Mouse (Mus musculus) kidney, embryonic 15.5 days (tissue): Measurements from ENCODE around the gene Mrps5. TPM values are rescaled to one million over a fixed set of nuclear protein-coding genes. Genes with fewer than 3 reads are reported as not detected.
"Not testable (repeated sequence)": the region's sequence is repeated elsewhere in the genome, so short reads cannot be mapped to it uniquely, and the experiment has no call there.

ENCODE experiments used
- ATAC-seq: fragments of 200-750 bp; cut with Nextera tagmentation; replicated peaks from 2 replicates; pipeline ENCODE4 v1.8.0; 2017; ENCODE audit warnings: moderate TSS enrichment; ENCODE audit not compliant: low FRiP score
- H3K27ac ChIP-seq: fragments of 300-500 bp; sonication (generic); 2 replicates; pipeline ENCODE4 v1.5.1; 2015; ENCODE audit warnings: mild to moderate bottlenecking, inconsistent platforms
- H3K27me3 ChIP-seq: fragments of 300-500 bp; sonication (generic); 2 replicates; pipeline ENCODE4 v1.6.1; 2015; ENCODE audit warnings: inconsistent platforms
- H3K36me3 ChIP-seq: fragments of 300-500 bp; sonication (generic); 2 replicates; pipeline ENCODE4 v1.6.1; 2015; ENCODE audit warnings: inconsistent platforms
- H3K4me1 ChIP-seq: fragments of 300-500 bp; sonication (generic); 2 replicates; pipeline ENCODE4 v1.6.1; 2015; ENCODE audit warnings: inconsistent platforms
- H3K4me2 ChIP-seq: fragments of 300-500 bp; sonication (generic); 2 replicates; pipeline ENCODE4 v1.6.1; 2015; ENCODE audit warnings: moderate library complexity, mild to moderate bottlenecking, inconsistent platforms
- H3K4me3 ChIP-seq: fragments of 300-500 bp; sonication (generic); replicated peaks from 2 replicates; pipeline ENCODE4 v1.5.1; 2015; ENCODE audit warnings: mild to moderate bottlenecking, inconsistent platforms
- H3K9ac ChIP-seq: fragments of 300-500 bp; sonication (generic); 2 replicates; pipeline ENCODE4 v1.6.1; 2015; ENCODE audit warnings: mild to moderate bottlenecking, inconsistent platforms
- H3K9me3 ChIP-seq: fragments of 300-500 bp; sonication (generic); replicated peaks from 2 replicates; pipeline ENCODE4 v1.6.1; 2016; ENCODE audit warnings: inconsistent platforms
- WGBS: fragments of 180-500 bp; shearing (Covaris S2); methylation state at CpG from one replicate; pipeline ENCODE4 v1.1.7; 2015; ENCODE audit warnings: mixed read lengths; 5-methylcytosine and 5-hydroxymethylcytosine counted together
- polyA plus RNA-seq: library from polyadenylated mRNA; unstranded; fragments of >200 nt; fragmentation: Nextera tagmentation; extraction: Ambion mirVana; gene quantifications from 2 replicates; pipeline ENCODE4 v1.2.1, GENCODE M21; 2015

Gene Mrps5
- polyA plus RNA-seq, 1 experiment from 2014 or later, result 150 TPM

DNA sequence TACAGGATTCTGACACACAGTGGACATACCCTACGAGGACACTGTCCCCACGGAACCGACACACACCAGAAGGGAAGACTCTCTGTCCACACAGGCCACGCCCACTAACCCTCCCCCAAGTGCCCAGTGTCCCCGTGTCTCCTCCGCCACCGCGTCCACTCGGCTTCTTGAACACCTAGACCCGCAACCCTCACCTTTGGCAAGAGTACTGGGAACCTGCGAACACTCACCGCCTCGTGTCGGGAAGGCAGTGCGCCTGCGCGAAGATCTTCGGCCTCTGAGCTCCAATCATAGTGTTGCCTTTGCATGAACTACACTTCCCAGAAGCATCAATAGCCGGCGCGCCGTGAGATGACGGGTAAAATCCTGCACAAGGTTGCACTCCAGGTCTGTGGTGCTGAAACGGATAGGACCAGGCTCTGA, 2.6 kb upstream of the Mrps5 start:
- Histone ChIP-seq H3K9me3 (no peaks in the 10 kb centered on the region), H3K4me2 (peak overlapping the region; percentile 84), H3K27me3 (no peaks in the 10 kb centered on the region), H3K4me3 (peak overlapping the region; percentile 69), H3K27ac (no peak overlapping the region), H3K36me3 (peaks cover 3% of the 10 kb centered on the region; the same call in 1 of the 2 replicates), H3K9ac (peak overlapping the region; percentile 71), H3K4me1 (peaks cover 33% of the 10 kb centered on the region)
- peak; percentile 84 for ATAC-seq
- under 1% methylated on average over 24 of the region's 24 CpGs for WGBS

DNA sequence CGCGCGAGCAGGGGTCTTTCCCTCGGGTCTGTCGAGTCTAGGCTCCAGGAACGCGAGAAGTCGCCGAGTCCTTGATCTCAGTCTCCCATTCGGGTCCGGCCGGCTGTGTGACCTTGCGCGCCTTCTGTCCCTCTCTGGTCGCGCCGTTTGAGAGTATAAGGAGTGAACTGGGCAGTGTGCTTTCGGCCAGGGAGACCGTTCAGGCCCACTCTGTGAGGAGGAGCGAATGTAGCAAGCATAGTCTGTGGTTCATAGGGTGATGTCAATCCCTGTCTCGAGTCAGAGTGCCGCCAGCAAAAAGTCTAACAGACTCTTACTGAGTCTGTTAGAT, 457 bp downstream of the Mrps5 start:
- WGBS, result under 1% methylated on average over 22 of the region's 22 CpGs
- Histone ChIP-seq H3K4me2 (peak overlapping the region; percentile 75), H3K27me3 (no peaks in the 10 kb centered on the region), H3K36me3 (peaks cover 16% of the 10 kb centered on the region), H3K4me1 (peaks cover 40% of the 10 kb centered on the region), H3K9me3 (no peaks in the 10 kb centered on the region), H3K27ac (peak overlapping the region; percentile 91), H3K4me3 (peak overlapping the region; percentile 89), H3K9ac (peak overlapping the region; percentile 64)
- ATAC-seq, result peak; percentile 50; the same call in 1 of the 2 replicates

DNA sequence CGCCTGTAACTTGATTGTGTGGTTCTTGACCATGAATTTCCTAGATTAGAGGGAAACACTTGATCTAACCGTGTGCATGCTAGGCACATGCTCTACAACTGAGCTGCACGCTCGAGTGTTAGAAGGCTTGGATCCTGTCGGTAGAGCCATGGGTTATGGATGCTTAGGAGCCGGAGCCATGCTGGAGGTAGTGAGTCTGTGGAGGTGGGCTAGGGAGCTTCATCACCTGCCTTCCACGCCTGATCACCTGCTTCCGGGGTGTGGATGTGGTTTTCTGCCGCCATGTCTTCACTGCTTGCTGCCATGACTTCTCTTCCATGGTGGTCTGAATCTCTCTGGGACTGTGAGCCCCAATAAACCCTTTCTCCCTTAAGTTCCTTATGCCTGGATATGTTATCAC, 1.9 kb downstream of the Mrps5 start:
- Histone ChIP-seq H3K4me2 (no peak overlapping the region), H3K4me3 (no peak overlapping the region), H3K27ac (no peak overlapping the region), H3K9me3 (no peaks in the 10 kb centered on the region), H3K27me3 (no peaks in the 10 kb centered on the region), H3K36me3 (peaks cover 29% of the 10 kb centered on the region), H3K4me1 (peaks cover 35% of the 10 kb centered on the region), H3K9ac (no peak overlapping the region)
- no peak for ATAC-seq
- 89% methylated on average over 9 of the region's 9 CpGs for WGBS

DNA sequence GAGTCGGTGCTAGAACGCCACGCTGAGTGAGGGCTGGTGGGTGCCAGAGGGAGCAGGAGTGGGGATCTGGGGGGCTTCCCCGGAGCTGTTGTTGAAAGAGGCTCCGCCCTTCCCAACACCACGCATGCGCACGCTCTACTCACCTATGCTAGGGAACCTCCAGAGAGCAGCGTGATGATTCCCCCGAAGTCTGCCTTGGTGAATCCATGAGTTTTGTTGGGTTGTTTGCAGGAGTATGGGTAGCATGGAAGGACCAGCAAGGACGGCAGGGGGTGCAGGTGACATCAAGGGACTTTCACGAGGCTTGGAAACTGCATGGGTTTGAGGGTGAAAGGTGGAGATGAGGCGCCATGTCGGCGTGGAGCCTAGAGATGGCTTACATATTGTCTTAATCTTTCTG, 3.2 kb downstream of the Mrps5 start:
- WGBS, result 82% methylated on average over 15 of the region's 15 CpGs
- no peaks in the 10 kb centered on the region for H3K9me3 ChIP-seq
- no peak overlapping the region for H3K4me3 ChIP-seq
- H3K27ac ChIP-seq, result 0 out of 2 replicates have a peak overlapping the region, but pooled peaks have one; percentile 18
- no peak for ATAC-seq
- H3K27me3 ChIP-seq, result no peaks in the 10 kb centered on the region
- H3K36me3 ChIP-seq, result peaks cover 42% of the 10 kb centered on the region
- 0 out of 2 replicates have a peak overlapping the region, but pooled peaks have one; percentile 14 for H3K4me2 ChIP-seq
- no peak overlapping the region for H3K9ac ChIP-seq
- H3K4me1 ChIP-seq, result peaks cover 27% of the 10 kb centered on the region

DNA sequence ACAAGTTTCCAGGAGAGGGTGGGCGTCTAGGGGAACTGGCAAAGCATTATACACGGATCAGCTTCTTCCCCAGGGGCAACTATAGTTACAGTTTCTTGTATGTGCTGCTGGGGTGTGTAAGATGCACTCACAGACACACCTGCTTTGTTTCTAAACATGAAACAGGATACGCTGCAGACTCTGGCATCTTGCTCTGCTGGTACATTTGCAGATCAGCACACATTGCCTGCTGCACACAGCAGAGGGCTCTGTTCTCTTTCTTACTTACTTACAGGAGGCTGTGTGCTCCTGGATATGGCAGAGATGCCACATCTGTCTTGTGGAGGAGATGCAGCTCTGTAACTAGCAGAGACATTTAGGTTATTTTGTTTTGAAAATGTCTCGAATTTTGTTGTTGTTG, 3.8 kb downstream of the Mrps5 start:
- H3K36me3 ChIP-seq, result peaks cover 49% of the 10 kb centered on the region
- H3K27ac ChIP-seq, result no peak overlapping the region
- no peaks in the 10 kb centered on the region for H3K27me3 ChIP-seq
- no peak overlapping the region for H3K9ac ChIP-seq
- 74% methylated on average over 4 of the region's 4 CpGs for WGBS
- ATAC-seq, result no peak
- H3K4me2 ChIP-seq, result no peak overlapping the region
- H3K9me3 ChIP-seq, result no peaks in the 10 kb centered on the region
- no peak overlapping the region for H3K4me3 ChIP-seq
- H3K4me1 ChIP-seq, result peaks cover 27% of the 10 kb centered on the region

DNA sequence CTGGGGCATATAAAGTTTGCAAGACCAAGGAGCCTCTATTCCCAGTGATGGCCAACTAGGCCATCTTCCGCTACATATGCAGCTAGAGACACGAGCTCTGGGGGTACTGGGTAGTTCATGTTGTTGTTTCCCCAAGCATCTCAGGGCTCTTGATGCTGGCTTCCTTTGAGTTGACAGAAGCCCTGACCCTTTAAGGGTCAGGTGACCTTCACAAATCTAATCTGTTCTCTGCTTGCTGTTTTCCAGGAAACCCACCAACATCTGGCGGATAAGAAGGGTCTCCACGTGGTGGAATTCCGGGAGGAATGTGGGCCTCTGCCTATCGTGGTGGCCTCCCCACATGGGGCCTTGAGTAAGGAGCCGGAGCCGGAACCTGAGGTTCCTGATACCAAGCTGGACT, 16.4 kb downstream of the Mrps5 start:
- not testable (repeated sequence) for H3K4me3 ChIP-seq, ATAC-seq, H3K9me3 ChIP-seq, H3K27ac ChIP-seq, H3K4me2 ChIP-seq, H3K27me3 ChIP-seq, H3K4me1 ChIP-seq, H3K9ac ChIP-seq
- WGBS, result 89% methylated on average over 6 of the region's 8 CpGs
- H3K36me3 ChIP-seq, result peaks cover 81% of the 10 kb centered on the region

DNA sequence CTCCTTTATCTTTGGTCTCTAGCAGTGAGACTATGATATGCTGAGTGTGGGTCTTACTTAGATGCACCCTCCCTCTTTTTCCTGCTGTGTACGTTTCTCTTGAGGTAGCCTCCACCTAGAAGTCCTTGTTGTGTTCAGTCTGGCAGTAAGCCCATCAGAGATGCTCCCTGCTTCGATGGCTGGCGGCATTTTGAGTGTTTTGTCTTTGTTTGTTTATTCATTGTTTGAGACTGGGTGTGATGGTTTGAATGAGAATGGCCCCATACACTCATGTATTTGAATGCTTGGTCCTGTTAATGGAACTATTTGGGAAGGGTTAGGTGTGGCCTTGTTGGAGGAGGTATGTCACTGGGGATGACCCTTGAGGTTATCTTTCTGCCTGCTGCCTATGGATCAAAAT, 18.2 kb downstream of the Mrps5 start:
- H3K9me3 ChIP-seq, result no peaks in the 10 kb centered on the region
- H3K4me3 ChIP-seq, result no peak overlapping the region
- no peaks in the 10 kb centered on the region for H3K27me3 ChIP-seq
- 92% methylated on average over 3 of the region's 3 CpGs for WGBS
- peaks cover 17% of the 10 kb centered on the region for H3K4me1 ChIP-seq
- peaks cover 63% of the 10 kb centered on the region for H3K36me3 ChIP-seq
- no peak overlapping the region for H3K4me2 ChIP-seq
- no peak overlapping the region for H3K9ac ChIP-seq
- ATAC-seq, result no peak
- H3K27ac ChIP-seq, result no peak overlapping the region

DNA sequence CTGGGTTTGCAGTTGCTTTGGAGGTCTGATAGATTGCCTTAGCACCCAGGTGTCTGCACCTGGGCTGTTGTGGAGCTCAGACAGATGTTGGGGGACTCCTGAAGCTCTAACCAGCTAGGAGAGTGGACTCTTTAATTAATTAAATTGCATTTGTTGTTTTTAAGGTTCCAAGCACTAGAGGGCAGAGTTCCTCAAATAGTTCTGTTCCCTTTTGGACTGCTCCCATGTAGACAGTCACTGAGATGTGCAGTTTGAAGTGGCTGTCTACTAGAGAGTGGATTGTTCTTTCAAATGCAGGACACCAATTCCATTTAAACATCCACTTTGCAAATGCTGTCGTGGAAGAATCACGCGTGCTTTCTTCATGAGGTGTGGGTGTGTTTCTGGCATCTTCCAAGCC, 21.2 kb downstream of the Mrps5 start:
- no peak overlapping the region for H3K9ac ChIP-seq
- 51% methylated on average over 3 of the region's 3 CpGs for WGBS
- H3K4me1 ChIP-seq, result peaks cover 17% of the 10 kb centered on the region
- H3K27me3 ChIP-seq, result no peaks in the 10 kb centered on the region
- H3K4me3 ChIP-seq, result no peak overlapping the region
- H3K36me3 ChIP-seq, result peaks cover 33% of the 10 kb centered on the region
- no peaks in the 10 kb centered on the region for H3K9me3 ChIP-seq
- ATAC-seq, result no peak
- peak overlapping the region; percentile 57 for H3K27ac ChIP-seq
- no peak overlapping the region for H3K4me2 ChIP-seq

DNA sequence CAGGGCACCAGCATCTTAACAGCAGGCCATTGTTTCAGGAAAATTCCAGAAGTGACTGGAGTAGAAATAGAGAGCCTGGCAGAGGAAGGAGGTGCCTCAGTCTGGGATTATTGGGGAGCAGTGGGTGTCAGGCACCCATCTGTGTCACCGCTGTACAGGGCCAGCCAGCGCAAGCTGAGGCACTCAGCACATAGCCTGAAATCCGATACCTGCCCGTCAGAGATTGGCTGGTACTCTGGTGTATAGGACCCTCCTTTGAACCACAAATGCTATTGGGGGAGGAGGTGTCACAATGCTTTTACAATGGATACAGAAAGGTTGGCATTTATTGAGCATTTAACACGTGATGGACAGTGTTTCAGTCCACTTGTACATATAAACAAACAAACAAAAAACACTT, 22.0 kb downstream of the Mrps5 start:
- Histone ChIP-seq H3K27me3 (no peaks in the 10 kb centered on the region), H3K4me2 (no peak overlapping the region), H3K27ac (peak overlapping the region; percentile 57; the same call in 1 of the 2 replicates), H3K9ac (no peak overlapping the region), H3K4me1 (peaks cover 17% of the 10 kb centered on the region), H3K9me3 (no peaks in the 10 kb centered on the region), H3K36me3 (peaks cover 28% of the 10 kb centered on the region), H3K4me3 (no peak overlapping the region)
- WGBS, result 6% methylated on average over 5 of the region's 5 CpGs
- ATAC-seq, result peak; percentile 83

DNA sequence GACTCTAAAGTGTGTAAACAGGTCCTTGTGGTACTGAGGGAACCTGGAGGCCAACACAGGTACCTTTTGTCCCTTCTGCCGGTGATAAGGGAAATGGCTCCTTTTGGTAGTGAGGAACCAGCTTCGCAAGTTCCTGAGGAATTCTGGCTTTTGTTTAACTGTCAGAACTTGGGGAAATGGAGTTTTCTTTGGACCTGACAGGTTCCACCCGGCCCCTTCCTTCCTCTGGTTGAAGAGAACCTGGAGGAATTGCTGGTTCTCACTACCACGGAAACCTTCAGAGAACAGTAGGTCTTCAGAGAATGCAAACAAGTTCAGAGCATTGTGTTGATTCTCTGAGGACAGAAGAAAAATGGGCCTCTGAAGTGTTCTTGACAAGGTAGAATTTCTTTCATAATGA, 24.4 kb downstream of the Mrps5 start:
- WGBS, result 74% methylated on average over 4 of the region's 4 CpGs
- Histone ChIP-seq H3K4me2 (no peak overlapping the region), H3K4me1 (peaks cover 17% of the 10 kb centered on the region), H3K36me3 (peaks cover 4% of the 10 kb centered on the region; the same call in 1 of the 2 replicates), H3K4me3 (no peak overlapping the region), H3K27me3 (no peaks in the 10 kb centered on the region), H3K27ac (no peak overlapping the region), H3K9ac (no peak overlapping the region), H3K9me3 (no peaks in the 10 kb centered on the region)
- no peak for ATAC-seq

DNA sequence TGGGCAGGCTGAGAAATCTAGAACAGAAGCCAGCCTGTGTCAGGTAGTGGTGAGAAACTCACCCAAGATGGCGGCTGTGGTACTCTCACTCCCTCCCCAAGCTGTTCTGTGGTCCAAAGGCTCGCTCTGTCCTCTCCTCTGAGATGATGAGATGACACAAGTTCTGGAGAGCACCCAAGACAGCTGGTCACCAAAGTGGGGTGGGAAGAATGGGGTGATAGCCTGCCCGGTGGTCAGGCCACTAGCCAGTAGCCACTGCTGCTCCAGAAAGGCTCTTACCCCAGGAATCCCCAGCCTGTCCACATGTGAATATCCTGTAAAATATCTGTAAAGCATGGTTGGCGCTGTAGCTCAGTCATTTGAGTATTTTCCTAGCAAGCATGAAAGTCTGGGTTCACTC, 25.3 kb downstream of the Mrps5 start:
- H3K4me1 ChIP-seq, result peaks cover 17% of the 10 kb centered on the region
- no peaks in the 10 kb centered on the region for H3K36me3 ChIP-seq
- H3K9me3 ChIP-seq, result no peaks in the 10 kb centered on the region
- no peaks in the 10 kb centered on the region for H3K27me3 ChIP-seq
- H3K27ac ChIP-seq, result no peak overlapping the region
- no peak for ATAC-seq
- H3K4me2 ChIP-seq, result no peak overlapping the region
- no peak overlapping the region for H3K4me3 ChIP-seq
- no peak overlapping the region for H3K9ac ChIP-seq
- WGBS, result 91% methylated on average over 4 of the region's 4 CpGs

DNA sequence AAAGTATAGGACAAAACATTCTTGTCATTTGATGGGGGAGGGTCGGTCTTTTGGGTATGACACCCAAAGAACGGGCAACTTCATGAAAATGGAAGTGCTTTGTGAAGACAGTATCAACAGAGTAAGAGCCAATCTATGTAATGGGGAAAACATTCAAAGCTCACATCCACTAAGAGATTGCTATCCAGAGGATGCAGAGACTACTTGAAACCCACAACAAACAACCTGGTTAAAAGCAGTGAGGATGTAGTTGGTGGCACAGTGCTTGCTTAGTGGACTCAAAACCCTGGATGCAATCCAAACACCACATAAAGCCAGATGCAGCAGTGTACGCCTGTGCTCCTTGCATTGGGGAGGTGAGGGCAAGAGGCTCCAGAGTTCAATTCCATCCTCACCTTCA, 32.3 kb downstream of the Mrps5 start:
- Histone ChIP-seq H3K4me2 (no peak overlapping the region), H3K9ac (no peak overlapping the region), H3K27ac (no peak overlapping the region), H3K4me1 (0 out of 2 replicates have a peak, but pooled peaks cover 4% of the 10 kb centered on the region), H3K27me3 (no peaks in the 10 kb centered on the region), H3K36me3 (no peaks in the 10 kb centered on the region), H3K4me3 (no peak overlapping the region), H3K9me3 (no peaks in the 10 kb centered on the region)
- no peak for ATAC-seq
- WGBS, result 88% methylated on average over 3 of the region's 3 CpGs

DNA sequence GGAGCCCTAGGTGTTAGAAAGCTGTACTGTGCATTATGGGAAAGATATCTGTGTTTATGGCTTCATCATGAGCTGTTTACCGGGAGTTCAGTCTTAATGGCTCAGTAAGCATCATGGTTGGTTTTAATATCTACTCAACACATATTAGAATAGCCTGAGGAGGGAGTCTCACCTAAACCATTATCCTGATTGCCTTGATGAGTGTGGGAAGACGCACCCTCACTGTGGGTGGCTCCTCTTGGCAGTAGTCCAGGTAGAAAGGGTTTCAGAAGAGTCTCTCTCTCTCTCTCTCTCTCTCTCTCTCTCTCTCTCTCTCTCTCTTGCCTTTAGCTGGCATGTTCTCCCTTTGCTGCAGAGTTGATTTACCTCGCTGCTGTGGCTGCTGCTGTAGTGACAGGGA, 35.0 kb downstream of the Mrps5 start:
- no peak overlapping the region for H3K9ac ChIP-seq
- WGBS, result 46% methylated on average over 3 of the region's 3 CpGs
- no peak overlapping the region for H3K4me2 ChIP-seq
- no peaks in the 10 kb centered on the region for H3K27me3 ChIP-seq
- no peaks in the 10 kb centered on the region for H3K9me3 ChIP-seq
- no peak overlapping the region for H3K4me3 ChIP-seq
- H3K4me1 ChIP-seq, result 0 out of 2 replicates have a peak, but pooled peaks cover 4% of the 10 kb centered on the region
- ATAC-seq, result no peak
- no peaks in the 10 kb centered on the region for H3K36me3 ChIP-seq
- H3K27ac ChIP-seq, result no peak overlapping the region
